Mouse (Mus musculus): ENCODE data around the gene Csrp3. TPM values are rescaled to one million over a fixed set of nuclear protein-coding genes. Genes with fewer than 3 reads are reported as not detected.

Csrp3 gene
- total RNA-seq, 2 experiments from 2014 or later = 0.38 TPM; not detected in 1

Other genes with a start within 250 kb of the Csrp3 start
- gene Mrgprb3, start 204.2 kb downstream of the Csrp3 start, total RNA-seq (2021) = not detected
- 1 to 10 TPM; 7.8 to 8.2 TPM for gene Zdhhc13, start 59.0 kb downstream of the Csrp3 start, total RNA-seq (2021)
- under 1 TPM; 0.45 to 0.53 TPM for gene E2f8, start 33.6 kb upstream of the Csrp3 start, total RNA-seq (2021)
- gene Nav2, start 60.7 kb upstream of the Csrp3 start, total RNA-seq (2021) = 1 to 10 TPM; 6.1 to 7.5 TPM